Mouse (Mus musculus): ENCODE measurements around the gene Tango6.

DNA sequence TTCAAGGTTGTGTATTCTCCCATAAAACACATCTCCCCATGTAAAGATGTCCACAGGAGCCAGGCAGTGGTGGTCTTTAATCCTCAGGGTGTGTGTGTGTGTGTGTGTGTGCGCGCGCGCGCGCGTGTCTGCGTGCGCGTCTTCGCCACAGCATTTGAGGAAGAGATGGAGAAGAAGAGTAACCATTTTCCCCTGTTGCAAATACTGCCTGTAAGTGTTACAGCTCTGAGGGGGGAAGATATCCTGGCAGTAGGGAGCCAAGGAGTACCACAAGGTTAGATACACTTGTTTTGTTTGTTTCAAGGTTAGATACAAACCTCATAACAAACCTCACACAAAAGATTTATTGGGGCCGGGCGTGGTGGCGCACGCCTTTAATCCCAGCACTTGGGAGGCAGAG is 8.6 kb upstream of the Tango6 start:
- TF ChIP-seq POLR2A (IDR thresholded peaks at IDR 0.05; ENCODE audit: borderline replicate concordance, extremely low read depth, low read depth, low read length) (no peak), CTCF (IDR thresholded peaks at IDR 0.05; ENCODE audit: insufficient read depth, low read length) (no peak)

All from lung, adult 2 months (tissue).